Mouse (Mus musculus): Measurements from ENCODE around the gene Notch1. TPM values are rescaled to one million over a fixed set of nuclear protein-coding genes. Genes with fewer than 3 reads are reported as not detected.

Notch1 gene
- polyA plus RNA-seq, 1 experiment from 2014 or later = 29.5 TPM

DNA sequence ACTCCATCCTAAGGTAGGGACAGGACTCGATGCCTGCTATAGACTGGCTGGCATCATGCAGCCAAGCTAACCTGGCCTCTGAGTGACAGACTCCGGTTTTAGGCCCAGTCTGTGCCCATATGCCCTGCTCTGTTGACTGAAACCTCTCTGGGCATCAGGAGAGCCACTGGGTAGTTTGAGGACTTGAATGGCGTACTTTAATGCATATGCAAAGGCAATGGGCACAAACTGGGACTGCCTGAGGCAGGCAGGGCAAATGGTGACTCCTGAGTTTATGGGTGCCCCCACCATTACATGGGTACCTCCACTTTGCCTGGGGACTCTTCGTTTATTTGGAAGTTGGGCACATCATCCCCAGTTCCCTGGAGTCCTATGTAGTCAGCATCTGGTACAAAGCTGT is 69.8 kb downstream of the Notch1 start:
- Histone ChIP-seq H3K4me2 (replicated peaks; ENCODE audit: low read depth, low read length) (peak overlapping the region; percentile 85), H3K9me3 (ENCODE audit: control insufficient read depth, low read depth, low read length) (no peaks in the 10 kb centered on the region), H3K27ac (ENCODE audit: low read length) (peak overlapping the region; percentile 84; the same call in 1 of the 2 replicates), H3K9ac (replicated peaks; ENCODE audit: low read depth, low read length) (peak overlapping the region; percentile 46; the same call in 1 of the 2 replicates), H3K4me1 (ENCODE audit: control insufficient read depth, insufficient read depth, low read length) (peaks cover 22% of the 10 kb centered on the region; the same call in 1 of the 2 replicates), H3K36me3 (ENCODE audit: control insufficient read depth, insufficient read depth, low read length) (peaks cover 8% of the 10 kb centered on the region), H3K4me3 (ENCODE audit: low read depth, low read length) (peak overlapping the region; percentile 46), H3K27me3 (ENCODE audit: control insufficient read depth, insufficient read depth, low read length) (no peaks in the 10 kb centered on the region)
- ATAC-seq (ENCODE audit: insufficient number of reproducible peaks, insufficient read depth, low FRiP score, low read depth) = no peak
- WGBS = 69% methylated on average over 4 of the region's 4 CpGs

DNA sequence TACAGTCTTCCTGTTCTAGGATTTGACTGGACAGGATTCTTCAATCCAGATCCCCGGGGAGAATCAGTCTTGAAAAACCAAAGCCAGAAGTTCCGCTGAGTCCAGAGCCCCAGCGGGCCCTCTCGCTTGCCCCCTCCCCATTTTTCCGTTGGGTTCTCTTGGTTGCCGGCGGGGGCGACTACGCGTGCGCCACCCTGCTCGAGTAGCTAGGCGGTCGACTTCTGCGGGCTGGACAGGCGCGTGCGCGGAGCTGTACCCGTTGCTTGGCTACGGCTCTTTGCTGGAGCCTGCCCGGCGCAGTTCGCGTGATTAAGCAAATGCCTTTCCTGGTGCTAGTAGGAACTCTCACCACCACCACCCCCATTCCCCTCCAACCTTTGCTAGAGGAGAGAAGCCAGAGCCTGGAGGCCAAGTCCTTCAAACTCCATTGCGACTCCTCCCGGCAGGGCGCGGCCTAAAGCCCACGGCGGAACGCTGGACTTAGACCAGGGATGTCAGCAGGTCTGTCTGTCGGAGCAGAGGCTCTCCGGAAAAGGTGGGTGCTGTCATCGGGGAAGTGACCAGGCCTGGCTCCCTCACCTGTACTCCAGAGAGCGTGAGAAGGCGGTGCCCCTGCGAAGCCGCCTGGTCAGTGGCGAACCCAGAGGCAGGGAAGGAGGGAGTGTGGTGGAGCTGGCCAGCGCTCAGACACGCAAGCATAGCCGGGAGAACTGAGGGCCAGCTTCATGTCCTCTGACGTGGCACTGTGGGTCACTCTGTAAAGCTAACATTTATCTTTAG is 70.6 kb downstream of the Notch1 start:
- Histone ChIP-seq H3K27ac (ENCODE audit: low read length) (peak overlapping the region; percentile 84), H3K27me3 (ENCODE audit: control insufficient read depth, insufficient read depth, low read length) (no peaks in the 10 kb centered on the region), H3K36me3 (ENCODE audit: control insufficient read depth, insufficient read depth, low read length) (peaks cover 16% of the 10 kb centered on the region), H3K4me2 (replicated peaks; ENCODE audit: low read depth, low read length) (peak overlapping the region; percentile 85), H3K9ac (replicated peaks; ENCODE audit: low read depth, low read length) (peak overlapping the region; percentile 46), H3K4me3 (ENCODE audit: low read depth, low read length) (peak overlapping the region; percentile 46), H3K9me3 (ENCODE audit: control insufficient read depth, low read depth, low read length) (no peaks in the 10 kb centered on the region), H3K4me1 (ENCODE audit: control insufficient read depth, insufficient read depth, low read length) (peaks cover 22% of the 10 kb centered on the region; the same call in 1 of the 2 replicates)
- under 1% methylated on average over 44 of the region's 44 CpGs for WGBS
- ATAC-seq (ENCODE audit: insufficient number of reproducible peaks, insufficient read depth, low FRiP score, low read depth) = peak; percentile 89

DNA sequence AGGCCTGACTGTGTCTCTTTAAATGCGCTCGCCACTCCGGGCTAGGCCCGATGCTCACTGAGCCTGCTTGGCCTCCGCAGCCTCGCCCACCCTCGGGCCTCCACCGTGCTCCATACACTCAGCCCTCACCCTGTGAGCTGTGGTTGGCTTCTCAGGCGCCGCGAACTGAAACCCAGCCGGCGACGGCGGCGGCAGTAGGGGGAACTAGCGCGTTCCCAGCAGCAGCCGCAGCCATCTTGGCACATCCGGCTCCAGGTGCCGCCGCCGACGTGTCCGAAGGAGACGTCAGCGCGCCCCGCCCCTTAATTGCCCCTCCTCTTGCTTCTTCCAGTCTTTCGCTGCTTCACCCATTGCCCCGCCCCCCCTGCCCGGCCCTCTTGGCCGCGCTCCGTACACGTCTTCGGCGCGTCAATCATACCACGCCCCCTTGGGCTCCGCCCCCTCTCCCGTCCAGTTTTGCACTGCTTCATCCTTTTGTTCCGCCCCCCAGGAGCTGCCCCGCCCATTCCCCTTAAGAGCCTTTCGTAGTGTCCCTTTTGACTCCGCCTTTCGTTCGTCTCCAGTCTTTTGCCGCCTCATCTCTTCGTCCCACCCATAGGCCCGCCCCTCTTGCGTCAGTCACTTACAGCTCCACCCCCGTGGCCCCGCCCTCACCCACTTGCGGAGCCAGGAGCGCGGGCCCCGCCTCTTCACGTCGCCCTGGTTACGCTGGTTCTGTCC is 71.4 kb downstream of the Notch1 start, which contains the start of gene Sec16a:
Sec16a (minus strand) TSS at position 271 of the 720 bp plus-strand sequence.
- peak within 1 kb of the TSS; percentile 84 for H3K27ac ChIP-seq (ENCODE audit: low read length)
- peak within 1 kb of the TSS; percentile 57 for H3K9ac ChIP-seq (replicated peaks; ENCODE audit: low read depth, low read length)
- ATAC-seq (ENCODE audit: insufficient number of reproducible peaks, insufficient read depth, low FRiP score, low read depth) = peak; percentile 92
- H3K9me3 ChIP-seq (ENCODE audit: control insufficient read depth, low read depth, low read length) = no peaks in the 10 kb centered on the region
- H3K4me1 ChIP-seq (ENCODE audit: control insufficient read depth, insufficient read depth, low read length) = peaks cover 22% of the 10 kb centered on the region; the same call in 1 of the 2 replicates
- under 1% methylated on average over 61 of the region's 61 CpGs for WGBS
- H3K27me3 ChIP-seq (ENCODE audit: control insufficient read depth, insufficient read depth, low read length) = no peaks in the 10 kb centered on the region
- peaks cover 24% of the 10 kb centered on the region for H3K36me3 ChIP-seq (ENCODE audit: control insufficient read depth, insufficient read depth, low read length)
- H3K4me3 ChIP-seq (ENCODE audit: low read depth, low read length) = peak within 1 kb of the TSS; percentile 46
- H3K4me2 ChIP-seq (replicated peaks; ENCODE audit: low read depth, low read length) = peak within 1 kb of the TSS; percentile 85

DNA sequence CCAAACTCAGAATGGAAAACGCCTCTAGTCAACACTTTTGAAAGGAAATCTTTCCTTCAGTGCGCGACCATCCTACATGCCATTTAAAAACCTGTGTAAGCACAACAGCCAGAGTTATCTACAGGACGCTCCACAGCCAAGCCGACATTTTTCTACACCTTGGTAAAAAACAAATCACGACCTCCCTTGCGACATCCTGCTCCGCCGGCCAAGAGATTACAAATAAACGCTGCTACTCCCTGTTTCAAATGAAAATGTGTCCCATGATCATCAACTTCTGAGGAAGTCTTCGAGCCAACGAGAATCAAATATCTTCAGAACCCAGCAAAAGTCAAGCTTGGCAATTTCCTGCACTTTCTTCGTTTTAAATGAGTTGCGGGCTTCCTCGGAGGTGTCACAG is 72.1 kb downstream of the Notch1 start:
- ATAC-seq (ENCODE audit: insufficient number of reproducible peaks, insufficient read depth, low FRiP score, low read depth) = no peak
- peaks cover 31% of the 10 kb centered on the region for H3K36me3 ChIP-seq (ENCODE audit: control insufficient read depth, insufficient read depth, low read length)
- H3K9ac ChIP-seq (replicated peaks; ENCODE audit: low read depth, low read length) = peak overlapping the region; percentile 57
- peak overlapping the region; percentile 64; the same call in 1 of the 2 replicates for H3K27ac ChIP-seq (ENCODE audit: low read length)
- H3K4me3 ChIP-seq (ENCODE audit: low read depth, low read length) = peak overlapping the region; percentile 46
- H3K27me3 ChIP-seq (ENCODE audit: control insufficient read depth, insufficient read depth, low read length) = no peaks in the 10 kb centered on the region
- WGBS = 3% methylated on average over 15 of the region's 15 CpGs
- H3K9me3 ChIP-seq (ENCODE audit: control insufficient read depth, low read depth, low read length) = no peaks in the 10 kb centered on the region
- H3K4me1 ChIP-seq (ENCODE audit: control insufficient read depth, insufficient read depth, low read length) = peaks cover 22% of the 10 kb centered on the region; the same call in 1 of the 2 replicates
- peak overlapping the region; percentile 81 for H3K4me2 ChIP-seq (replicated peaks; ENCODE audit: low read depth, low read length)

DNA sequence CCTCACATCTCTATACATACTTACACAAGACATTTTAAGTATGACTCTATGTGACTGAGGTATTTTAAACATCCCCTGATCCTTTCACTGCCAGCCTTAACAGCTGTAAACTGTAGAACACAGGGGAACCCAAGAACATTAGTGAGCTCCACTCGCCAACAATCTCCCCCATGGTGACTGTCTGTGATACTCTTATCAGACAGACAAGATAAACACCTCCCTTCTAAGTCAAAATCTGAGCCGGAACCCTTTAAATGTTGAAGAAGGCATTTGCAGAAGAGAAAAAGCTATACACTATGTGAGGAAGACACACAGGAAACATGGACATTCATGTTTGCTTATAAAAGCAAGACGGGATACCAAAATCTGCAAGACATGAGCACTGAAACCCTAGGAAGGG is 72.6 kb downstream of the Notch1 start:
- H3K9ac ChIP-seq (replicated peaks; ENCODE audit: low read depth, low read length) = peak overlapping the region; percentile 57
- no peaks in the 10 kb centered on the region for H3K9me3 ChIP-seq (ENCODE audit: control insufficient read depth, low read depth, low read length)
- no peak for ATAC-seq (ENCODE audit: insufficient number of reproducible peaks, insufficient read depth, low FRiP score, low read depth)
- peak overlapping the region; percentile 81 for H3K4me2 ChIP-seq (replicated peaks; ENCODE audit: low read depth, low read length)
- no peak overlapping the region for H3K27ac ChIP-seq (ENCODE audit: low read length)
- peak overlapping the region; percentile 46 for H3K4me3 ChIP-seq (ENCODE audit: low read depth, low read length)
- no peaks in the 10 kb centered on the region for H3K27me3 ChIP-seq (ENCODE audit: control insufficient read depth, insufficient read depth, low read length)
- 17% methylated on average over 3 of the region's 3 CpGs for WGBS
- H3K36me3 ChIP-seq (ENCODE audit: control insufficient read depth, insufficient read depth, low read length) = peaks cover 34% of the 10 kb centered on the region
- H3K4me1 ChIP-seq (ENCODE audit: control insufficient read depth, insufficient read depth, low read length) = peaks cover 22% of the 10 kb centered on the region; the same call in 1 of the 2 replicates

DNA sequence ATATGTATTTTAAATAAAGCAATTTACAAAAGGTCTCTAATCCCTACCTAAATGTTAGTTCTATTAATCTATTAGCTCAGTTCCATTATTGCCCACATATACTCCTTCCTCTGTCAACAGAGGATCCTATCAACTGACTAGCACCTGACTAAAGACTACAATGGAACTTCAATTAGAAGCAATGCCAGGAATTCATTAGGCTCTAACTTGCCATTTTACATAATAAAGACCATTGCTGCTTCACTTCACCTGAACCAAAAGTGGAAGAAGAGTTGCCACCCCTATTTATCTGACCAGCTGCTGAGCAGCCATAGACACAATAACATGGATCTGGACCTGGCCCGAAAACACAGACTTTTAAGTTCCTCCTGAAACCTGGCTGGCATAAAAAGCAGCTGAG is 73.6 kb downstream of the Notch1 start:
- Histone ChIP-seq H3K9ac (replicated peaks; ENCODE audit: low read depth, low read length) (0 out of 2 replicates have a peak overlapping the region, but pooled peaks have one; percentile 6), H3K9me3 (ENCODE audit: control insufficient read depth, low read depth, low read length) (no peaks in the 10 kb centered on the region), H3K4me1 (ENCODE audit: control insufficient read depth, insufficient read depth, low read length) (peaks cover 22% of the 10 kb centered on the region; the same call in 1 of the 2 replicates), H3K27ac (ENCODE audit: low read length) (no peak overlapping the region), H3K4me2 (replicated peaks; ENCODE audit: low read depth, low read length) (0 out of 2 replicates have a peak overlapping the region, but pooled peaks have one; percentile 81), H3K27me3 (ENCODE audit: control insufficient read depth, insufficient read depth, low read length) (no peaks in the 10 kb centered on the region), H3K36me3 (ENCODE audit: control insufficient read depth, insufficient read depth, low read length) (peaks cover 36% of the 10 kb centered on the region), H3K4me3 (ENCODE audit: low read depth, low read length) (no peak overlapping the region)
- WGBS = 84% methylated on average over 1 of the region's 1 CpGs
- no peak for ATAC-seq (ENCODE audit: insufficient number of reproducible peaks, insufficient read depth, low FRiP score, low read depth)

DNA sequence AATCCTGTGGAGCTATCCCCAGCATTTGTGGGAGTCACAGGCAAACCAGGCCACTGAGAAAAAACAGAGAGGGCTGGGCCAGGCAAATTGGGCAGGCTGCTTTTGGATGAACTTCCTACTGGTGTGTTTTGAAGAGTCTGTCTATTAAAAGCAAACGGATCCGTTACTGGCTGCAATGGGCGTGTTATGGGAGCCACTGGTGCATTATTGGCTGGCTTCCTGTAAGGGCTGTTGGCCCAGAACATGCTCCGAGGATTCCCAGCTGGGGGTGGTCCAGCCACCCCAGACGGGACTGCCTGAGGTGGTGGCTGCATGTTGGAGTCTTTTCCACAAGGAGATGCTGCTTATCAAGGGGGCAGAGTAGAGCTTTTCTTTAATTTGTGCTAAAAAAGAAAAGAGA is 74.8 kb downstream of the Notch1 start:
- Histone ChIP-seq H3K27me3 (ENCODE audit: control insufficient read depth, insufficient read depth, low read length) (no peaks in the 10 kb centered on the region), H3K4me2 (replicated peaks; ENCODE audit: low read depth, low read length) (no peak overlapping the region), H3K9me3 (ENCODE audit: control insufficient read depth, low read depth, low read length) (no peaks in the 10 kb centered on the region), H3K9ac (replicated peaks; ENCODE audit: low read depth, low read length) (no peak overlapping the region), H3K27ac (ENCODE audit: low read length) (no peak overlapping the region), H3K4me3 (ENCODE audit: low read depth, low read length) (no peak overlapping the region), H3K4me1 (ENCODE audit: control insufficient read depth, insufficient read depth, low read length) (peaks cover 18% of the 10 kb centered on the region; the same call in 1 of the 2 replicates), H3K36me3 (ENCODE audit: control insufficient read depth, insufficient read depth, low read length) (peaks cover 41% of the 10 kb centered on the region)
- no peak for ATAC-seq (ENCODE audit: insufficient number of reproducible peaks, insufficient read depth, low FRiP score, low read depth)
- 75% methylated on average over 5 of the region's 5 CpGs for WGBS

DNA sequence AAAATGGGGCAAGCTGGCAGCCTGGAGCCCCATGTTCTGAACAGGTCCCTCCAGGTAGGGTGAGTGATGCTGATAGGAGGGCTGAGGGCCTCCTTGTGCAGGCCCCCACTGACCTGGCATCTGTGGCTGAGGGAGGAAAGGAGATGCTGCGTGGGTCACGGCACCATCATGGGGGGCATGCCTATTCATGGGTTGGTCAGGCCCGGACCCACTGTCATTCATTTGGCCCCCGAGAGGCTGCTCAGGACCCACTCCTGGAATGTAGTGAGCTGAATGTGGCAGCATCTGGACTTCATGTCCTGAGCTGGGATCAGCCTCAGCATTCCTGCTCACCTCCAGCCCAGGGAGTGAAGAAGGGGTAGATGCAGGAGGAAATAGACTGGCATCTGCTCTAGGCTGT is 75.2 kb downstream of the Notch1 start:
- no peak overlapping the region for H3K4me2 ChIP-seq (replicated peaks; ENCODE audit: low read depth, low read length)
- ATAC-seq (ENCODE audit: insufficient number of reproducible peaks, insufficient read depth, low FRiP score, low read depth) = no peak
- H3K27ac ChIP-seq (ENCODE audit: low read length) = no peak overlapping the region
- no peak overlapping the region for H3K9ac ChIP-seq (replicated peaks; ENCODE audit: low read depth, low read length)
- H3K4me3 ChIP-seq (ENCODE audit: low read depth, low read length) = no peak overlapping the region
- H3K9me3 ChIP-seq (ENCODE audit: control insufficient read depth, low read depth, low read length) = no peaks in the 10 kb centered on the region
- no peaks in the 10 kb centered on the region for H3K27me3 ChIP-seq (ENCODE audit: control insufficient read depth, insufficient read depth, low read length)
- peaks cover 41% of the 10 kb centered on the region for H3K36me3 ChIP-seq (ENCODE audit: control insufficient read depth, insufficient read depth, low read length)
- WGBS = 90% methylated on average over 4 of the region's 4 CpGs
- H3K4me1 ChIP-seq (ENCODE audit: control insufficient read depth, insufficient read depth, low read length) = peaks cover 14% of the 10 kb centered on the region; the same call in 1 of the 2 replicates
